Mouse (Mus musculus) neural tube, embryonic 14.5 days (tissue): Measurements from ENCODE around the gene Ablim1. TPM values are rescaled to one million over a fixed set of nuclear protein-coding genes. Genes with fewer than 3 reads are reported as not detected.
A peak's percentile ranks its signal among the peaks of the same experiment; 100 is the strongest.

ENCODE experiments used
- ATAC-seq: fragments of 200-750 bp; cut with Nextera tagmentation; 2 replicates; pipeline ENCODE4 v1.8.0; 2017; ENCODE audit warnings: low read depth, mild to moderate bottlenecking, moderate TSS enrichment, moderate library complexity
- H3K27ac ChIP-seq: fragments of 300-500 bp; sonication (generic); 2 replicates; pipeline ENCODE4 v1.5.1; 2014; ENCODE audit warnings: low read depth, mild to moderate bottlenecking, control low read depth, low read length, moderate library complexity, mixed read lengths
- H3K27me3 ChIP-seq: fragments of 300-500 bp; sonication (generic); 2 replicates; pipeline ENCODE4 v1.6.1; 2014; ENCODE audit warnings: low read length; ENCODE audit not compliant: control insufficient read depth, insufficient read depth
- H3K36me3 ChIP-seq: fragments of 300-500 bp; sonication (generic); 2 replicates; pipeline ENCODE4 v1.6.1; 2014; ENCODE audit warnings: low read length, mixed read lengths; ENCODE audit not compliant: control insufficient read depth, insufficient read depth
- H3K4me1 ChIP-seq: fragments of 300-500 bp; sonication (generic); 2 replicates; pipeline ENCODE4 v1.6.1; 2014; ENCODE audit warnings: low read length; ENCODE audit not compliant: control insufficient read depth, insufficient read depth
- H3K4me2 ChIP-seq: fragments of 300-500 bp; sonication (generic); 2 replicates; pipeline ENCODE4 v1.6.1; 2014; ENCODE audit warnings: mild to moderate bottlenecking, low read depth, low read length, control low read depth
- H3K4me3 ChIP-seq: fragments of 300-500 bp; sonication (generic); 2 replicates; pipeline ENCODE4 v1.5.1; 2014; ENCODE audit warnings: low read depth, low read length, control low read depth, mixed read lengths
- H3K9ac ChIP-seq: fragments of 300-500 bp; sonication (generic); replicated peaks from 2 replicates; pipeline ENCODE4 v1.6.1; 2014; ENCODE audit warnings: low read depth, mild to moderate bottlenecking, control low read depth, low read length, mixed read lengths
- H3K9me3 ChIP-seq: fragments of 300-500 bp; sonication (generic); 2 replicates; pipeline ENCODE4 v1.6.1; 2016; ENCODE audit warnings: low read length; ENCODE audit not compliant: control insufficient read depth
- WGBS: fragments of 180-500 bp; shearing (Covaris S2); extraction: QIAGEN DNeasy Blood & Tissue Kit; methylation state at CpG from one replicate; pipeline ENCODE4 v1.1.7; 2014; 5-methylcytosine and 5-hydroxymethylcytosine counted together
- polyA plus RNA-seq: library from polyadenylated mRNA; unstranded; fragments of >200 nt; fragmentation: Nextera tagmentation; extraction: Ambion mirVana; gene quantifications from 2 replicates; pipeline ENCODE4 v1.2.1, GENCODE M21; 2014

The Ablim1 gene
- polyA plus RNA-seq, 1 experiment from 2014 or later = 47.4 TPM

- H3K9me3 ChIP-seq = no peaks in the 10 kb centered on the region
- no peak overlapping the region for H3K9ac ChIP-seq
- ATAC-seq = no peak
- no peak overlapping the region for H3K27ac ChIP-seq
- 92% methylated on average over 20 of the region's 20 CpGs for WGBS
- no peaks in the 10 kb centered on the region for H3K27me3 ChIP-seq
- peak overlapping the region; percentile 58; the same call in 1 of the 2 replicates for H3K4me2 ChIP-seq
- H3K36me3 ChIP-seq = no peaks in the 10 kb centered on the region
- peaks cover 21% of the 10 kb centered on the region for H3K4me1 ChIP-seq
- H3K4me3 ChIP-seq = no peak overlapping the region
These were observed 44.3 kb upstream of the Ablim1 start for GRCm38 (mm10) chr19:57358836-57359598.

DNA sequence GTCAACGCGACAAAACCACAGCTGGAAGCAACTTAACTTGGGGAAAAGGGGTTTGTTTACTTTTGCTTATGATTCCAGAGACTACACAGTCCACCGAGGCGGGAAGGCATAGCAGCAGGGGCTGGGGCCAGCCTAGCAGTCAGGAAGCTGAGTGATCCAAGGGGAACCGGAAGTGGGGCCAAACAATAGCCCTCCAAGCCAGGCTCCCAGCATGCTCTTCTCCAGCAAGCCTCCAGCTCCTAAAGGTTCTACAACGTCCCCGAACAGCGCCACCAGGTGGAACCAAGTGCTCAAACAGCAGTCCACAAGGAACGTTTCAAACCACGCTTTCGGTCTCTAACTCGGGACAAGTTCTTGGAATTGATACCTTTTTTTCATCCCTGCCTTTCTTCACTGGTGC, 43.6 kb upstream of the Ablim1 start:
- Histone ChIP-seq H3K4me1 (peaks cover 14% of the 10 kb centered on the region), H3K9ac (no peak overlapping the region), H3K4me2 (no peak overlapping the region), H3K9me3 (no peaks in the 10 kb centered on the region), H3K27ac (no peak overlapping the region), H3K36me3 (no peaks in the 10 kb centered on the region), H3K4me3 (no peak overlapping the region), H3K27me3 (no peaks in the 10 kb centered on the region)
- no peak for ATAC-seq
- 84% methylated on average over 12 of the region's 12 CpGs for WGBS

GRCm38 (mm10) chr19:57357811-57358210, 43.1 kb upstream of the Ablim1 start:
- H3K9me3 ChIP-seq = no peaks in the 10 kb centered on the region
- no peak overlapping the region for H3K4me3 ChIP-seq
- WGBS = 90% methylated on average over 5 of the region's 5 CpGs
- ATAC-seq = no peak
- H3K27ac ChIP-seq = no peak overlapping the region
- H3K4me1 ChIP-seq = peaks cover 8% of the 10 kb centered on the region
- no peaks in the 10 kb centered on the region for H3K27me3 ChIP-seq
- H3K36me3 ChIP-seq = no peaks in the 10 kb centered on the region
- H3K9ac ChIP-seq = no peak overlapping the region
- H3K4me2 ChIP-seq = no peak overlapping the region

- H3K27ac ChIP-seq = no peak overlapping the region
- no peak overlapping the region for H3K4me3 ChIP-seq
- no peaks in the 10 kb centered on the region for H3K36me3 ChIP-seq
- no peak overlapping the region for H3K4me2 ChIP-seq
- 91% methylated on average over 6 of the region's 6 CpGs for WGBS
- ATAC-seq = no peak
- H3K27me3 ChIP-seq = no peaks in the 10 kb centered on the region
- 0 out of 2 replicates have a peak, but pooled peaks cover 3% of the 10 kb centered on the region for H3K4me1 ChIP-seq
- no peaks in the 10 kb centered on the region for H3K9me3 ChIP-seq
- no peak overlapping the region for H3K9ac ChIP-seq
These were observed 42.5 kb upstream of the Ablim1 start for GRCm38 (mm10) chr19:57357244-57357643.

- WGBS = 79% methylated on average over 7 of the region's 7 CpGs
- no peaks in the 10 kb centered on the region for H3K27me3 ChIP-seq
- no peaks in the 10 kb centered on the region for H3K36me3 ChIP-seq
- H3K27ac ChIP-seq = no peak overlapping the region
- H3K9me3 ChIP-seq = no peaks in the 10 kb centered on the region
- 0 out of 2 replicates have a peak, but pooled peaks cover 3% of the 10 kb centered on the region for H3K4me1 ChIP-seq
- no peak overlapping the region for H3K4me3 ChIP-seq
- no peak for ATAC-seq
- H3K4me2 ChIP-seq = no peak overlapping the region
- H3K9ac ChIP-seq = no peak overlapping the region
These were observed 41.6 kb upstream of the Ablim1 start for GRCm38 (mm10) chr19:57356273-57356672.

DNA sequence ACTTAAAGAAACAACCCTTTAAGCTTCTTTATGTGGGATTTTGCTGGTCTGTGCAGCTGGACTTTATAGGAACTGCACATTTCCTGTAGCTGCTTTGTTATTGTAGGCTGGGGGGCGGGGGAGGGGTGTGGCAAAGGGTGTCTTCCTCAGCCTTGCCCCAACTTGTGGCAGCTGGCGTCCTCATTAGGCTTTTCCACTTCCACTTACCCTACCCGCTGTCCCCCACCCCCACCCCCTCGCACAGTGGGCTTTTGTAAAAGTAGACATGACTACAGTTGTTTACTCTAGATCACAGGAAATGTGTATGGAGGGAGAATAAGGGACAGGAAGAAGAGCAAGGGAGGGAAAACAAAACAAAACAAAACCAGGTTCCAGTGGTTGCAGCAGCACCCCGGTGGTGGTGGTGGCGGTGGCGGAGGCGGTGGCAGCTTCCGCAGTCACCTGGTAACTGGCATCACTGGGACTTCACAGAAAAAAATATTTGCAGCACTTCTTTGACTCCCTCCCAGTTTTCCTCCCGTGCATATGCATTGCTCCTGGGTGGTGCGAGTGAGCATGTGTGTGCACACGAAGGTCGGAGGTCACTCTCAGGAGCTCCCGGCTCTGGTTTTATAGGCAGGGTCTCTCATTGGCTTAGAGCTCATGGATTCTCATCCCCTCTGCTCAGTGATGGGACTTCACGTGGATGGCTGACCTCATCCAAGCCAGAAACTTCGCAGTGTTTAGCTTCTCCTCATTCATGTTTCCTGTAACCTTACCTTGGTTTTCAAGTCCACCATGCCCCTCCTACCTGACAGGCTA, 40.9 kb upstream of the Ablim1 start:
- Histone ChIP-seq H3K9me3 (no peaks in the 10 kb centered on the region), H3K4me3 (no peak overlapping the region), H3K27me3 (no peaks in the 10 kb centered on the region), H3K4me1 (0 out of 2 replicates have a peak, but pooled peaks cover 3% of the 10 kb centered on the region), H3K4me2 (no peak overlapping the region), H3K9ac (no peak overlapping the region), H3K36me3 (no peaks in the 10 kb centered on the region), H3K27ac (no peak overlapping the region)
- WGBS = 79% methylated on average over 16 of the region's 16 CpGs
- no peak for ATAC-seq

DNA sequence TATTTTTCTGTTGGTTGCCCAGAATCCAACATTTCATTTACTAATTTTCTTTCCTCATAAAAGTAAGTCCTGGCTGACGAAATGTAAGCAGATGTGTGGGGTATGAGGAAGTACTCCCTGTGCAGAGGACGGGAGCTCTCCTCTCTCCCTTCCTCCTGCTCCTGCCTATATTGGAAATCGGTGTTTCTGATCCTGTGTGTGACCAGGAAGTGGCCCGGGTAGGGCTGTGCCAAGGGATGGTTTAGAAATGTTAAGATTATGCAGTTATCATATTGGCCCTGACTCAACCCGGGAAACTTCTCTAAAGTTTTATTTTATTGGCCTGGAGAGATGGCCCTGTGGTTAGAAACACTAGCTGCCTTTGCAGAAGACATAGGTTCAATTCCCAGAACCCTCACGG, 40.0 kb upstream of the Ablim1 start:
- Histone ChIP-seq H3K4me1 (no peaks in the 10 kb centered on the region), H3K27me3 (no peaks in the 10 kb centered on the region), H3K9me3 (no peaks in the 10 kb centered on the region), H3K4me2 (no peak overlapping the region), H3K27ac (no peak overlapping the region), H3K9ac (no peak overlapping the region), H3K36me3 (no peaks in the 10 kb centered on the region), H3K4me3 (no peak overlapping the region)
- WGBS = 90% methylated on average over 6 of the region's 6 CpGs
- ATAC-seq = no peak

DNA sequence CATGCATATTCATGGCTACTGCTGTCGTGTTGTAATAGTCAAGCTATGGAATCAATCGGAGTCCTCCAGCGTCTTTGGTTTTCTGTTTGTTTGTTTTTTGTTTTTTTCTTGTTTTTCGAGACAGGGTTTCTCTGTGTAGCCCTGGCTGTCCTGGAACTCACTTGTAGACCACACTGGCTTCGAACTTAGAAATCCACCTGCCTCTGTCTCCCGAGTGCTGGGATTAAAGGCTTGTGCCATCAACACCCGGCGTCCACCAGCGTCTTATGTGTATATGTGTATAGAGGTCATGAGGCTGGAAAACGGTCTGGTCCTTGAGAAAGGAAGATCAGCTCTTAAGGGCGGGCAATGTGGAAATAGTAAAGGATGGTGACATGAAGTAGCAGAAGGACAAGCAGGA, 39.3 kb upstream of the Ablim1 start:
- H3K4me2 ChIP-seq = no peak overlapping the region

GRCm38 (mm10) chr19:57353228-57353627, 38.5 kb upstream of the Ablim1 start:
- no peaks in the 10 kb centered on the region for H3K9me3 ChIP-seq
- no peak overlapping the region for H3K4me3 ChIP-seq
- H3K36me3 ChIP-seq = no peaks in the 10 kb centered on the region
- 81% methylated on average over 10 of the region's 10 CpGs for WGBS
- ATAC-seq = no peak
- no peak overlapping the region for H3K4me2 ChIP-seq
- no peak overlapping the region for H3K9ac ChIP-seq
- no peaks in the 10 kb centered on the region for H3K4me1 ChIP-seq
- H3K27ac ChIP-seq = no peak overlapping the region
- no peaks in the 10 kb centered on the region for H3K27me3 ChIP-seq

More for the DNA sequence above, 39.3 kb upstream of the Ablim1 start:
- no peak overlapping the region for H3K9ac ChIP-seq
- H3K27ac ChIP-seq = no peak overlapping the region
- H3K27me3 ChIP-seq = no peaks in the 10 kb centered on the region
- H3K4me1 ChIP-seq = no peaks in the 10 kb centered on the region
- WGBS = 89% methylated on average over 11 of the region's 11 CpGs
- ATAC-seq = no peak
- H3K9me3 ChIP-seq = no peaks in the 10 kb centered on the region
- H3K4me3 ChIP-seq = no peak overlapping the region
- no peaks in the 10 kb centered on the region for H3K36me3 ChIP-seq
